Mouse (Mus musculus): ENCODE measurements at regions not wholly inside any gene's neighbourhood (a gene's known extent, or its start where the extent isn't known, plus 50 kb on each side); places are given as distances from the start of the nearest gene placed in this dataset.

GRCm38 (mm10) chr6:91573487-91573886 lies 57.8 kb downstream of the Lsm3 start:
- no peak for DNase-seq (ENCODE audit: extremely low read depth, insufficient read length, low spot score)

- no peak for DNase-seq (ENCODE audit: extremely low read depth, insufficient read length, low spot score)
Observed at GRCm38 (mm10) chr6:91574414-91574813, 58.7 kb downstream of the Lsm3 start.

- DNase-seq (ENCODE audit: extremely low read depth, insufficient read length, low spot score): peak; percentile 44
Observed at GRCm38 (mm10) chr6:91575662-91576364, 60.1 kb downstream of the Lsm3 start.

GRCm38 (mm10) chr6:91576906-91577305 lies 61.2 kb downstream of the Lsm3 start:
- peak; percentile 69 for DNase-seq (ENCODE audit: extremely low read depth, insufficient read length, low spot score)

- peak; percentile 51 for DNase-seq (ENCODE audit: extremely low read depth, insufficient read length, low spot score)
Observed at GRCm38 (mm10) chr6:91579666-91580065, 63.9 kb downstream of the Lsm3 start.

GRCm38 (mm10) chr6:91580607-91581006 lies 64.9 kb downstream of the Lsm3 start:
- DNase-seq (ENCODE audit: extremely low read depth, insufficient read length, low spot score): no peak

- DNase-seq (ENCODE audit: extremely low read depth, insufficient read length, low spot score): no peak
Observed at GRCm38 (mm10) chr6:91582338-91582737, 66.6 kb downstream of the Lsm3 start.

- DNase-seq (ENCODE audit: extremely low read depth, insufficient read length, low spot score): no peak
Observed at GRCm38 (mm10) chr6:91583346-91583745, 67.6 kb downstream of the Lsm3 start.

GRCm38 (mm10) chr6:91585543-91585942 lies 69.8 kb downstream of the Lsm3 start:
- peak; percentile 22 for DNase-seq (ENCODE audit: extremely low read depth, insufficient read length, low spot score)

- DNase-seq (ENCODE audit: extremely low read depth, insufficient read length, low spot score): no peak
Observed at GRCm38 (mm10) chr6:91589181-91589580, 73.5 kb downstream of the Lsm3 start.

- DNase-seq (ENCODE audit: extremely low read depth, insufficient read length, low spot score): no peak
Observed at GRCm38 (mm10) chr6:91590395-91590794, 74.7 kb downstream of the Lsm3 start.

- no peak for DNase-seq (ENCODE audit: extremely low read depth, insufficient read length, low spot score)
Observed at GRCm38 (mm10) chr6:91590806-91591571, 75.3 kb downstream of the Lsm3 start.

GRCm38 (mm10) chr6:91592651-91593050 lies 76.9 kb downstream of the Lsm3 start:
- no peak for DNase-seq (ENCODE audit: extremely low read depth, insufficient read length, low spot score)

- DNase-seq (ENCODE audit: extremely low read depth, insufficient read length, low spot score): peak; percentile 96
Observed at GRCm38 (mm10) chr6:91598942-91599341, 83.2 kb downstream of the Lsm3 start.

GRCm38 (mm10) chr6:91600116-91600515 lies 83.7 kb upstream of the Slc6a6 start:
- no peak for DNase-seq (ENCODE audit: extremely low read depth, insufficient read length, low spot score)

GRCm38 (mm10) chr6:91606634-91607215 lies 77.1 kb upstream of the Slc6a6 start:
- DNase-seq (ENCODE audit: extremely low read depth, insufficient read length, low spot score): no peak

GRCm38 (mm10) chr6:91607613-91608272 lies 76.1 kb upstream of the Slc6a6 start:
- no peak for DNase-seq (ENCODE audit: extremely low read depth, insufficient read length, low spot score)

- no peak for DNase-seq (ENCODE audit: extremely low read depth, insufficient read length, low spot score)
Observed at GRCm38 (mm10) chr6:91609671-91610070, 74.2 kb upstream of the Slc6a6 start.

- DNase-seq (ENCODE audit: extremely low read depth, insufficient read length, low spot score): no peak
Observed at GRCm38 (mm10) chr6:91615022-91615421, 68.8 kb upstream of the Slc6a6 start.

- DNase-seq (ENCODE audit: extremely low read depth, insufficient read length, low spot score): no peak
Observed at GRCm38 (mm10) chr6:91616541-91616940, 67.3 kb upstream of the Slc6a6 start.

GRCm38 (mm10) chr6:91617031-91617596 lies 66.7 kb upstream of the Slc6a6 start:
- DNase-seq (ENCODE audit: extremely low read depth, insufficient read length, low spot score): no peak

All from 3134 (cell line).